Mouse (Mus musculus): Measurements from ENCODE around the gene Hcls1.

Gene Hcls1

GRCm38 (mm10) chr16:36930231-36931136 is 4.3 kb upstream of the Hcls1 start:
- no peak for DNase-seq (ENCODE audit: low read depth)

GRCm38 (mm10) chr16:36931381-36931780 is 3.4 kb upstream of the Hcls1 start:
- no peak for DNase-seq (ENCODE audit: low read depth)

GRCm38 (mm10) chr16:36931976-36932375 is 2.8 kb upstream of the Hcls1 start:
- no peak for DNase-seq (ENCODE audit: low read depth)

- DNase-seq (ENCODE audit: low read depth): no peak
Measured at GRCm38 (mm10) chr16:36932546-36932945, 2.2 kb upstream of the Hcls1 start.

- peak; percentile 70 for DNase-seq (ENCODE audit: low read depth)
Measured at GRCm38 (mm10) chr16:36934131-36934840, 497 bp upstream of the Hcls1 start.

- DNase-seq (ENCODE audit: low read depth): peak; percentile 60
Measured at GRCm38 (mm10) chr16:36935814-36936213, 1.0 kb downstream of the Hcls1 start.

GRCm38 (mm10) chr16:36941137-36941727 is 6.4 kb downstream of the Hcls1 start:
- peak; percentile 90 for DNase-seq (ENCODE audit: low read depth)

- DNase-seq (ENCODE audit: low read depth): peak; percentile 28
Measured at GRCm38 (mm10) chr16:36941895-36942294, 7.1 kb downstream of the Hcls1 start.

GRCm38 (mm10) chr16:36943591-36943990 is 8.8 kb downstream of the Hcls1 start:
- DNase-seq (ENCODE audit: low read depth): no peak

- no peak for DNase-seq (ENCODE audit: low read depth)
Measured at GRCm38 (mm10) chr16:36944895-36945424, 10.2 kb downstream of the Hcls1 start.

- no peak for DNase-seq (ENCODE audit: low read depth)
Measured at GRCm38 (mm10) chr16:36946459-36947159, 11.8 kb downstream of the Hcls1 start.

GRCm38 (mm10) chr16:36947646-36948197 is 12.9 kb downstream of the Hcls1 start:
- no peak for DNase-seq (ENCODE audit: low read depth)

GRCm38 (mm10) chr16:36949614-36950336 is 15.0 kb downstream of the Hcls1 start:
- DNase-seq (ENCODE audit: low read depth): no peak

- DNase-seq (ENCODE audit: low read depth): no peak
Measured at GRCm38 (mm10) chr16:36951029-36951428, 16.2 kb downstream of the Hcls1 start.

GRCm38 (mm10) chr16:36955106-36955505 is 20.3 kb downstream of the Hcls1 start:
- no peak for DNase-seq (ENCODE audit: low read depth)

GRCm38 (mm10) chr16:36963415-36963814 is 28.6 kb downstream of the Hcls1 start:
- DNase-seq (ENCODE audit: low read depth): no peak

GRCm38 (mm10) chr16:36979127-36979526 is 44.3 kb downstream of the Hcls1 start:
- DNase-seq (ENCODE audit: low read depth): no peak

- DNase-seq (ENCODE audit: low read depth): no peak
Measured at GRCm38 (mm10) chr16:36983796-36984195, 49.0 kb downstream of the Hcls1 start.

GRCm38 (mm10) chr16:36985636-36986042 is 50.9 kb downstream of the Hcls1 start:
- peak; percentile 81 for DNase-seq (ENCODE audit: low read depth)

GRCm38 (mm10) chr16:36987399-36987798 is 52.6 kb downstream of the Hcls1 start:
- no peak for DNase-seq (ENCODE audit: low read depth)

GRCm38 (mm10) chr16:36988066-36988465 is 53.3 kb downstream of the Hcls1 start:
- no peak for DNase-seq (ENCODE audit: low read depth)

Data from 416B (cell line).